Mouse (Mus musculus) myocyte (in vitro differentiated cells): ENCODE results near the gene Tmem254a.
"Not testable (repeated sequence)": the region's sequence is repeated elsewhere in the genome, so short reads cannot be mapped to it uniquely, and the experiment has no call there.

Source experiments
- E2F4 ChIP-seq: IDR thresholded peaks from one replicate; pipeline ENCODE4 v1.6.1; 2011; ENCODE audit warnings: mild to moderate bottlenecking, control low read depth, moderate library complexity; ENCODE audit not compliant: insufficient read depth
- MYOD1 ChIP-seq, 3 experiments: IDR thresholded peaks; one replicate each; pipeline ENCODE4 v1.6.1; 2011; ENCODE audit warnings: control low read depth in 2 of 3, low read depth in 2 of 3, mild to moderate bottlenecking in 2 of 3, moderate library complexity in 1 of 3; ENCODE audit not compliant: insufficient read length in 2 of 3, control insufficient read depth in 1 of 3
- POLR2A ChIP-seq: IDR thresholded peaks from one replicate; pipeline ENCODE4 v1.6.1; 2011; ENCODE audit warnings: low read depth, mild to moderate bottlenecking, control low read depth, moderate library complexity; ENCODE audit not compliant: insufficient read length
- POLR2AphosphoS2 ChIP-seq: IDR thresholded peaks from one replicate; pipeline ENCODE4 v1.6.1; 2011; ENCODE audit warnings: low read depth, control low read depth; ENCODE audit not compliant: insufficient read length
- TCF12 ChIP-seq: IDR thresholded peaks from one replicate; pipeline ENCODE4 v1.6.1; 2011; ENCODE audit warnings: mild to moderate bottlenecking, control low read depth; ENCODE audit not compliant: poor library complexity, insufficient read depth, severe bottlenecking
- USF1 ChIP-seq: IDR thresholded peaks from one replicate; pipeline ENCODE4 v1.6.1; 2011; ENCODE audit warnings: low read depth, mild to moderate bottlenecking, control low read depth, moderate library complexity

- TF ChIP-seq USF1; POLR2A; TCF12; MYOD1 (IDR thresholded peaks at IDR 0.05; ENCODE audit: control insufficient read depth in 1 of 3, insufficient read length in 2 of 3, low read depth in 2 of 3); POLR2AphosphoS2; E2F4: not testable (repeated sequence)
Observed at GRCm38 (mm10) chr14:25936867-25937630, 9.6 kb upstream of the Tmem254a start.
